Mouse (Mus musculus) lung, adult 18-20 months (tissue): ENCODE data around the gene Chrna10.

ENCODE experiments used
- DNase-seq, 2 experiments: peaks; one replicate each; pipeline ENCODE4 v3.0.0; 2022; ENCODE audit warnings: mixed read lengths in 2 of 2

Chrna10 gene

GRCm38 (mm10) chr7:102080311-102080710 lies 36.3 kb downstream of the Chrna10 start:
- no peak for DNase-seq

GRCm38 (mm10) chr7:102078517-102078916 lies 38.1 kb downstream of the Chrna10 start:
- DNase-seq, result peak in 1 of 2 experiments; percentile 17

- DNase-seq, result no peak
Measured at GRCm38 (mm10) chr7:102076714-102077296, 39.8 kb downstream of the Chrna10 start.

GRCm38 (mm10) chr7:102066363-102066762 lies 50.3 kb downstream of the Chrna10 start:
- DNase-seq, result no peak

- peak; percentile 93 for DNase-seq
Measured at GRCm38 (mm10) chr7:102065046-102065891, 51.4 kb downstream of the Chrna10 start, which contains the start of the genes Rnf121, Xndc1 and Xntrpc. Gene Rnf121 (minus strand): TSS chr7:102065469. Gene Xndc1 (plus strand): TSS chr7:102065511. Gene Xntrpc (plus strand): TSS chr7:102065713.

GRCm38 (mm10) chr7:102064655-102065045 lies 52.0 kb downstream of the Chrna10 start:
- no peak for DNase-seq

- no peak for DNase-seq
Measured at GRCm38 (mm10) chr7:102063891-102064290, 52.7 kb downstream of the Chrna10 start.

GRCm38 (mm10) chr7:102062203-102062602 lies 54.4 kb downstream of the Chrna10 start:
- no peak for DNase-seq

- DNase-seq, result no peak
Measured at GRCm38 (mm10) chr7:102061353-102061752, 55.3 kb downstream of the Chrna10 start.
